Mouse (Mus musculus) Patski (cell line): ENCODE results near the gene Slc41a2. TPM values are rescaled to one million over a fixed set of nuclear protein-coding genes. Genes with fewer than 3 reads are reported as not detected.
"Not testable (repeated sequence)": the region's sequence is repeated elsewhere in the genome, so short reads cannot be mapped to it uniquely, and the experiment has no call there.

ENCODE experiments used
- ATAC-seq: fragments of 100-300 bp; one replicate; pipeline ENCODE4 v1.8.0; 2021
- CTCF ChIA-PET: fragments of 350-600 bp; sonication (Branson Sonifier 250); formaldehyde crosslinking; loops from one replicate; lab custom pipeline; 2022; ENCODE audit warnings: inconsistent platforms; lab: Charles Lee
- POLR2A ChIA-PET: fragments of 350-600 bp; sonication (Branson Sonifier 250); formaldehyde crosslinking; loops from one replicate; lab custom pipeline; 2022; ENCODE audit warnings: antibody characterized with exemption, inconsistent platforms; lab: Charles Lee
- DNase-seq: peaks from one replicate; pipeline ENCODE4 v3.0.0-alpha.2; 2011; ENCODE audit warnings: low read depth, low spot score
- H3K27me3 ChIP-seq: fragments of 371-371 bp; one replicate; pipeline ENCODE4 v1.5.1; 2021
- CTCF ChIP-seq: fragments of 100-300 bp; IDR thresholded peaks from one replicate; pipeline ENCODE4 v1.5.1; 2021
- in situ Hi-C: fragments of 300-500 bp; cut with MboI; formaldehyde crosslinking; loops from 3 replicates; pipeline ENCODE4 v1.11.1; 2018; ENCODE audit warnings: low pct_unique_long_range_greater_than_20kb, mixed read lengths
- polyA plus RNA-seq: library from polyadenylated mRNA; unstranded; gene quantifications from one replicate; pipeline ENCODE4 v1.2.3, GENCODE M21; 2021

The Slc41a2 gene
- polyA plus RNA-seq, 1 experiment from 2014 or later: 30.0 TPM

DNA sequence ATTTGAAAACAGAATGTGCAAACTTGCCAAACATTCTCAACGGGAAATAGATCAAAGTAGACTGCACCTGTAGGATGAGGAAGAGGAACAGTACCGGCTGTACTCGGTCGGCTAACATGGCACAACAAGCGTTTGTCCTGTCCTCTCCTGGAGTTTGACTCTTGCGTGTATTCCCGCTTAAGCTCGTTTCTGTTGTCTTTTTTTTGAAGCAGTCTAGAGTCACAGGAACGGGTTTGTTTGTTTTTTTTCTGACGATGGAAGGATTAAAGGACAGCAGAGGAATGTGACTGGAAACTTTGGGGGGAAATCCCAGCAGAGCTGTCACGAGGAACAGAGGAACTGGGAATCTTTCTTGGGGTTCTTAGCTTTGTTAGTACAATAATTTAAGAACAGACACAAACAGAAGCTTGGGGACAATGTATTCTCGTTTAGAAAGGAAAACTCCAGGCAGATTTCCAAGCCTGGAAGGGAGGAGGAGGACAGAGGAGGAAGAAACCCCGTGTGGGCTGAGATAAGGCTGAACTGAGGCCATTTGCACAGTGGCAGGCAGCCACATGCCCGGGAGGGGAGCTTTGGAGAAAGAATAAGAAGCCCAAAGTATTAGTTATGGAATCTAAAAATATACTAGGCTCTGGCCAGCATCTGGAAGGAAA, 16.1 kb upstream of the Slc41a2 start:
- peak; percentile 47 for ATAC-seq
- ChIA-PET CTCF (interaction anchor here (1.0 to 3.3 kb wide), 13 partner anchors 9 to 444 kb away, joined by 3 to 9 read pairs (median 4); partner anchors contain the start of gene Slc41a2), POLR2A (no interaction called here)
- in situ Hi-C loops: loop anchor here (10.0 kb wide), 3 partner anchors 129 to 559 kb away; no protein-coding TSS in a partner anchor
- DNase-seq: no peak
- no peak for TF ChIP-seq CTCF
- H3K27me3 ChIP-seq: no peaks in the 10 kb centered on the region

- ATAC-seq, H3K27me3 ChIP-seq, DNase-seq, POLR2A ChIA-PET: not testable (repeated sequence)
- CTCF ChIA-PET: interaction anchor here (1.3 to 3.3 kb wide), 2 partner anchors 10 to 11 kb away, joined by 4 to 8 read pairs; no protein-coding TSS in a partner anchor
- in situ Hi-C loops: loop anchor here (10.0 kb wide), 3 partner anchors 127 to 557 kb away; no protein-coding TSS in a partner anchor
Observed at GRCm38 (mm10) chr10:83351779-83352178, 14.1 kb upstream of the Slc41a2 start.

GRCm38 (mm10) chr10:83350689-83351088, 13.0 kb upstream of the Slc41a2 start:
- ATAC-seq: no peak
- in situ Hi-C loops: loop anchor here (10.0 kb wide), 3 partner anchors 126 to 556 kb away; no protein-coding TSS in a partner anchor
- TF ChIP-seq CTCF: no peak
- POLR2A ChIA-PET: no interaction called here
- CTCF ChIA-PET: interaction anchor here (3.3 kb wide), 1 partner anchor 10 kb away, joined by 8 read pairs; no protein-coding TSS in a partner anchor
- no peaks in the 10 kb centered on the region for H3K27me3 ChIP-seq
- no peak for DNase-seq

DNA sequence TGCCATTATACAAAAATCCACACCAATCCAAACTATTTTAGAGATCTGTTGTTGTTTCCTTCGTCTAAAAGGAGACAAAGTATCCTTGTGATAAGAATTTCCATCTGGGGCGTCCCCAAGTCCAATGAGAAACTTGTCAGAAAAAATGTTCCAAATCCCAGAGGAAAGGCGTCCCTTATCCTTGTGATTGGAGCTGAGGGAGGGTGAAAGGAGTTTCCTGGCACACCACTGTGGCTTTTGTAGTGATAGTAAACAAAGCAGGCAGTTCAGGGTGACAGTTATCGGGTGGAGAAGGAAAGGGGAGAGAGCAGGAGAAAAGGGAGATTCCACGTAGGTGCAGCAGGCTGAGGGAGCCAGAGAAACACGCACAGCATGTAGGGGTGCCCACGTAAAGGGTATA, 9.8 kb upstream of the Slc41a2 start:
- no peak for TF ChIP-seq CTCF
- ChIA-PET POLR2A (no interaction called here), CTCF (no interaction called here)
- no peaks in the 10 kb centered on the region for H3K27me3 ChIP-seq
- DNase-seq (no peak), ATAC-seq (no peak)
- in situ Hi-C loops: no loop called here

GRCm38 (mm10) chr10:83346359-83346736, 8.7 kb upstream of the Slc41a2 start:
- CTCF ChIA-PET: no interaction called here
- ATAC-seq: no peak
- in situ Hi-C loops: no loop called here
- H3K27me3 ChIP-seq: no peaks in the 10 kb centered on the region
- no peak for TF ChIP-seq CTCF
- DNase-seq: no peak
- POLR2A ChIA-PET: no interaction called here

DNA sequence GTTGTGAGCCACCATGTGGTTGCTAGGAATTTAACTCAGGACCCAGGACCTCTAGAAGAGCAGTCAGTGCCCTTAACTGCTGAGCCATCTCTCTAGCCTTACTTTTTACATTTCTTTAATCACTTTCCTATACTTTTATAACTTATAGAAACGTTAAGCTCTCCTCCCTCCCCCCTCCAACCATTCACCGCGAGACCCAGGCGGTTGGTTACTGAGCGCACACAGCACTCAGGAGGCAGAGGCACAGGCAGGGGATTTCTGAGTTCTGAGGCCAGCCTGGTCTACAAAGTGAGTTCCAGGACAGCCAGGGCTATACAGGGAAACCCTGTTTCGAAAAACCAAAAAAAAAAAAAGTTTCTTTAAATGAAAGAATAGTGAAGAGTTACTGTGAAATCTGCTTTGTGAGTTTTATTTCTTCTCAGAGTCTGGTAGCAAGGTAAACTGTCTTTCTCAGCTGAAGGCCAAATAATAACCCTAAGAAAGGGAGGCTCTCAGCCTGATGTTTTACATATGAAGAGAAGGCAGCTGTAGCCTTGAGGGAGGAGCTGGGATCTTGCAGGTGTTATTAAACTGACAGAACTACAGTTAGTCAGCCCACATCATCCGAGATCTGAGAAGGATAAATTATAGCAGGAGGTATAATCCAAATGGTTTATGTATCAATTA, 8.1 kb upstream of the Slc41a2 start:
- no peak for ATAC-seq
- no peak for DNase-seq
- no peak for TF ChIP-seq CTCF
- no peaks in the 10 kb centered on the region for H3K27me3 ChIP-seq
- POLR2A ChIA-PET: no interaction called here
- in situ Hi-C loops: no loop called here
- CTCF ChIA-PET: interaction anchor here (1.7 kb wide), 1 partner anchor 8 kb away, joined by 7 read pairs; no protein-coding TSS in a partner anchor

- ChIA-PET CTCF (interaction anchor here (1.7 kb wide), 1 partner anchor 10 kb away, joined by 7 read pairs; no protein-coding TSS in a partner anchor), POLR2A (no interaction called here)
- H3K27me3 ChIP-seq: no peaks in the 10 kb centered on the region
- ATAC-seq (no peak), DNase-seq (no peak)
- no peak for TF ChIP-seq CTCF
- in situ Hi-C loops: no loop called here
Observed at GRCm38 (mm10) chr10:83343828-83344685, 6.4 kb upstream of the Slc41a2 start.

GRCm38 (mm10) chr10:83343171-83343570, 5.5 kb upstream of the Slc41a2 start:
- DNase-seq: no peak
- no peak for TF ChIP-seq CTCF
- ATAC-seq: no peak
- POLR2A ChIA-PET: no interaction called here
- CTCF ChIA-PET: interaction anchor here (1.7 kb wide), 1 partner anchor 11 kb away, joined by 9 read pairs; no protein-coding TSS in a partner anchor
- in situ Hi-C loops: no loop called here
- H3K27me3 ChIP-seq: no peaks in the 10 kb centered on the region

- ATAC-seq: no peak
- in situ Hi-C loops: no loop called here
Observed at GRCm38 (mm10) chr10:83341226-83341625, 3.5 kb upstream of the Slc41a2 start.

More at GRCm38 (mm10) chr10:83341226-83341625, 3.5 kb upstream of the Slc41a2 start:
- DNase-seq: no peak
- CTCF ChIA-PET: interaction anchor here (1.8 kb wide), 1 partner anchor 10 kb away, joined by 4 read pairs; no protein-coding TSS in a partner anchor
- POLR2A ChIA-PET: no interaction called here
- no peaks in the 10 kb centered on the region for H3K27me3 ChIP-seq
- no peak for TF ChIP-seq CTCF
